Mouse (Mus musculus): Measurements from ENCODE around the gene Poldip3.

The Poldip3 gene

GRCm38 (mm10) chr15:83149196-83150072, at the start of gene Poldip3:
Gene Poldip3, minus strand, starts transcription at chr15:83149384.
- in situ Hi-C loops (cut with MseI, MboI), result no loop called here

- in situ Hi-C loops (cut with MseI, MboI), result no loop called here
Measured at GRCm38 (mm10) chr15:83193413-83193812, 44.2 kb upstream of the Poldip3 start.

GRCm38 (mm10) chr15:83182351-83182750, 33.2 kb upstream of the Poldip3 start:
- in situ Hi-C loops (cut with MseI, MboI), result no loop called here

DNA sequence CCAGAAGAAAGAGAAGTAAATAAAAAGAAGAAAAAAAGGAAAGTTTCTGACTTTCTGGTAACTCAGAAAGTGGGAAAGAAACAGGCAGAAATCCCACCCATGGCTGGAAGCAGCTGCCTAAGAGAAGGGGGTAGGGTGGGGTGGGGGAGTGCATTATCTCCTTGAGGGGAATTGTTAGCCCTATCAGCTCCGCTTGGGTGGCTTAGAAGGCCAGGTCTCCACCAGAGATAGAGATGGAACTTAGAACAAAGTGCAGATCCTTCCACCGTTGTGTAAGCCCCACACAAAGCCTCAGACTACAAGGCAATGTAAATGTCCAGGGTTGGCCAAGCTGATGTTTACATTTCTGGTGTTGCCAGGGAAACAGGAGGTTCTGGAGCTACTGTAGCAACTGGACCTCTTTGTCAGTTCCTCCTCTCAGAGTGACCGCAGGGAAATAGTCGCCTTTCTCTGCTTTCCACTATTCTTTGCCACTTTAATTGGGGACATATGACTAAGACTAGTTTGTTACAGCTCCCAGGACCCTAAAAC, 32.7 kb upstream of the Poldip3 start:
- in situ Hi-C loops (cut with MseI, MboI), result no loop called here

GRCm38 (mm10) chr15:83180004-83180403, 30.8 kb upstream of the Poldip3 start:
- in situ Hi-C loops (cut with MseI, MboI), result no loop called here

DNA sequence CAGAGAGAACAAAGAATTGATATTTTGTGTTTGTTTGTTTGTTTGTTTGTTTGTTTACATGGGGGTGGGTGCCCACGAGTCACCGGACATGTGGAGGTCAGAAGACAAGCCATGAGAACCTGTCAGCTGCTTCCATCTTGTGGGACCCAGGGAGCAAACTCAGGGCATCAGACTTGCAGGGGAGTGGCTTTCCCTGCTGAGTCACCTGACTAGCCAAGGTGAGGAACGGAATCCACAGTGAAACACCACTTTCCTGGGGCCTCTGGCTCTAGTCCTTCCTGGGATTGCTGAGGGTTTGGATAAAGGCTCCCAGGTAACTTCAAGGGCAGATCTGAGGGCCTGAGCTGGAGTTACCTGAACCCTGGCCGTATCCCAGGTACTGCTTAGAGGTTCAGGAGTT, 27.5 kb upstream of the Poldip3 start:
- in situ Hi-C loops (cut with MseI, MboI), result no loop called here

DNA sequence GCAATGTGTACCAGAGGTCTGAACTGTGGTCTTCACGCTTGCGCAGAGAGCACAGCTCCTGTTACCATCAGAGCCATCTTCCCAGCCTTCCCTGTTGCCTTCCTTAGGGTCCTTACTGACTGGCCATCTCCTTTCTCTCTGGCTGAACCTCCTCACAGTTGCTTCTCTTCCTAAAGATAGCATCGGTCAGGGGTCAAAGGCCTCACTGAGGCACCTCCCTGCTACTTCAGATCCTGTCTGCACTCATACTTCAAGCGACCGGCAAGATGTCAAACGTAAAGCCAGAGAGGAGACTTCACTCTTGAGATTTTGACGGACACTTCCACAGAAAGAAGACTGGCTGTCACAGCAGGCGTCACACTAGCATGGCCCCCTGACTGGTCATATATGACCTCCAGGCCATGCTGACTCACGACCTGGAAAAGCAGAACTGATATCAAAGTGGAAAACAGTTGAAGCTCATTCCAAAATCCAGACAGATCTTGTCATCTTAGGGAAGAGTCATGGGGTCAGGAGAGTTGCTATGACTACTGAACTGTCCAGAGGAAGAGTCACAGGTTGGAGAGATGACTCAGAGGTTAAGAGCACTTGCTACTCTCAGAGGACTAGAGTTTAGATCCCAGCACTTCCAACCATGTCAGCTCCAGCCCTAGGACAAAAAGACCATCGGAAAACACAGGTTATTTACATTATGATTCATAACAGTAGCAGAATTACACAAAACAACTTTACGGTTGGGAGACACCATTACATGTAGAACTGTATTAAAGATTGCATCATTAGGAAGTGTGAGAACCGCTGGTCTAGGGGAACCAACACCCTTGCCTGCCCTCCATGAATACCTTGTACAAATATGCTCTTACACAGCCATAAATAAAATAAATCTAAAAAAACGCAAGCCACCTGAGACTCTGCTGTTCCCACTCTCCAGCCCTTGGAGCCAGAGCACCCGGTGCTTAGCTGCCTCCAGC, 25.0 kb upstream of the Poldip3 start:
- in situ Hi-C loops (cut with MseI, MboI), result no loop called here

DNA sequence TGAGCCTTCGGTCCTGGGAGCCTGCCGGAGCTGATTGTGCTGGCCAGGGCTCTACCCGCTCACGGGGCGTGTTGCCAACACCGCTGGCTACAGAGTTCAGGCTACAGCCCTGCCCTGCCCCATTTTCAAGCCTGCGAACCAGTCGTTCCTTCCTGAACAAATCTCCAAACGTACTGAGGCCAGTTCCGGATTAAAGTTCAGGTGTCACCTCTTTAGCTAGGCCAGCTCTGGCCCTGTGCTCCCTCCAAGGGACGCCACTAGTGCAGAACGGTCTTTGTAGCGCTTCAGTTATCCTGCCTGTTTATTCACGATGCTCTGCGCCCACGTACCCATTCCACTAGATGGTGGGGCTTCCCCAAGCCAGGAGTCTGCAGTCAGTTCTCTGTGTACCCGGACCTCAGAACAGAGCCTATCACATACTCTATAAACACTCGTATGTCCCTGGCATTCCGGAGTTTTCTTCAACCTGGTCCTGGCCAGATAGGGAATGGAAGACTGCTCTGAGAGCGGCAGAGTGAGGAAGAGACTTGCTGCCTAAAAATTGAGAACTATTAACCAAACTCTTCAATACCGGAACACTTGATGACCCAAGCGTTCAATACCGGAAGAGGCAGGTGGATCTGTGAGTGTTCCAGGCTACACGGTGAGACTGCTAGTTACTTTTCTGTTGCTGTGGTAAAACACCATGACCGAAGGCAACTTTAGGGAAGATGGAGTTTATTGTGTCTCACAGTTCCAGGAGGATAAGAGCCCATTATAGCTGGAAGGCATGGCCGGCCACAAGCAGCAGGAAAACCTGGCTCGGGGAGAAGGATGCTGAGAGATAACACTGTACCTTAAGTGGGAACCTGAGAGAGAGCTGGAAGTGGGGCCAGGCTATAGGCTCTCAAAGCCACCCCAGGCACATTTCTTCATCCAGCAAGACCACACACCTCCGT, 23.6 kb upstream of the Poldip3 start, which contains the start of gene Cyb5r3:
Cyb5r3 (minus strand) TSS at position 101 of the 938 bp plus-strand sequence.
- in situ Hi-C loops (cut with MseI, MboI), result no loop called here

DNA sequence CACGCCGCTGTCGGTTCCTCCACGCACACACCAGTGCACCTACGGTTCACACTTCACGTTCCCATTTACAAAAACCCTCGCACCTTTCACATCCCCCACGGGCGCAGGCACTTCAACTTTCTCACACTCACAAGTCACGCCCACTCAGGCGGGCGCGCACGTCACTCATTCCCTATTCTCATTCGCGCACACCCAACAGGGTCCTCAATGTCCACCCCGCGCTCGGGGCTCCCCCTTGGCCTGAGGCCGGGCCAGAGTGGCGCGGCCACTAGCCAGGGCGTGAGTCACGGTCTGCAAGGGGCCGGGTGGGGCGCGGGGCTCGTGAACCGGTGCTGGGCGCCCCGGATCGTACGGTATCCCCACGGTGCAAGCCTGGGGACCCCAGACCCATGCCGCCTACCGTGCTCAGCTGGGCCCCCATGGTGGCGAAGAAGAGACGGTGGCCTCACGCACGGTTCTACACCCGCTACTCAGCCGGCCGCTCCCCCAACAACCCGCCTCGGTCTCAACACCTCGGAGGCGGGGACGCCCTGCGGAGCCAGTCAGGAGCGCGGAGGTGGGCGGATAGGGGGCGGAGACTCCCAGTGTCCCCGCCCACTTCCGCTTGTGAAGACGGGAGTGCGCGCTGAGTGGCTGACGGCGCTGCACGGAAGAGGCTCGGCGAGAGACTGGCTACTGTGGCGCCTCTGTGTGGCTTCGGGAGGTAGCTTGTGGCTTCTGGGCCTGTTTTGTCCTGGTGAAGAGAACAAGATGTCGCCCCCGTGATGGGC, 22.7 kb upstream of the Poldip3 start:
- in situ Hi-C loops (cut with MseI, MboI), result no loop called here

DNA sequence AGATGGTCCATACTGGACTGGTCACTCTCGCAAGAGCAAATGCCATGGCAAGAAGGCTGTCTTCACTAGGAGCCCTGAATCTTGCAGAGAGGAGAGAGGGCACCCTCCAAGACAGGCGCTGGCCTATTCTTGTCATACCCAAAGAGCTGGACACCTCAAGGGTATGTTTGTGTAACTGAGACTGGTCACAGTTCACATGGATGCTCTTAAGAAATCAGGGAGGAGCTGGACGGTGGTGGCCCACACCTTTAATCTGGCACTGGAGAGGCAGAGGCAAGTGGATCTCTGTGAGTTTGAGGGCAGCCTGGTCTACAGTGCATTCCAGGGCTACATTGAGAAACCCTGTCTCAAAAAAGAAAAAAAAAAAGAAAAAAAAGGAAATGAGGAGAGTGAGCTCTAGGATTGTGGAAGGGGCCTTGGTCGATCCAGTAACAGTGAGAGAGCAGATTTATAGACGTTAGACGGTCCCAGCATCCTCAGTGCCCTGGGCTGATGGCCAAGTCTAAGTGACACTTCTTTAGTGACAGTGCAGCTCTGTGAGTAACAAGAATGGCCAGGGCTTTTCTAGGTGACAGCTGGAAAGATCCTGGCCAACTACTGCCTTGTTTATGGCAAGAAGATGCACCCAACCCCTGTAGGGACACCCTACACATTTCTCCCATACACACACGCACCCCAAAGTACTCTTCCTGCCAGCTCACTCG, 21.9 kb upstream of the Poldip3 start:
- in situ Hi-C loops (cut with MseI, MboI), result no loop called here

- in situ Hi-C loops (cut with MseI, MboI), result no loop called here
Measured at GRCm38 (mm10) chr15:83169772-83170722, 20.9 kb upstream of the Poldip3 start.

DNA sequence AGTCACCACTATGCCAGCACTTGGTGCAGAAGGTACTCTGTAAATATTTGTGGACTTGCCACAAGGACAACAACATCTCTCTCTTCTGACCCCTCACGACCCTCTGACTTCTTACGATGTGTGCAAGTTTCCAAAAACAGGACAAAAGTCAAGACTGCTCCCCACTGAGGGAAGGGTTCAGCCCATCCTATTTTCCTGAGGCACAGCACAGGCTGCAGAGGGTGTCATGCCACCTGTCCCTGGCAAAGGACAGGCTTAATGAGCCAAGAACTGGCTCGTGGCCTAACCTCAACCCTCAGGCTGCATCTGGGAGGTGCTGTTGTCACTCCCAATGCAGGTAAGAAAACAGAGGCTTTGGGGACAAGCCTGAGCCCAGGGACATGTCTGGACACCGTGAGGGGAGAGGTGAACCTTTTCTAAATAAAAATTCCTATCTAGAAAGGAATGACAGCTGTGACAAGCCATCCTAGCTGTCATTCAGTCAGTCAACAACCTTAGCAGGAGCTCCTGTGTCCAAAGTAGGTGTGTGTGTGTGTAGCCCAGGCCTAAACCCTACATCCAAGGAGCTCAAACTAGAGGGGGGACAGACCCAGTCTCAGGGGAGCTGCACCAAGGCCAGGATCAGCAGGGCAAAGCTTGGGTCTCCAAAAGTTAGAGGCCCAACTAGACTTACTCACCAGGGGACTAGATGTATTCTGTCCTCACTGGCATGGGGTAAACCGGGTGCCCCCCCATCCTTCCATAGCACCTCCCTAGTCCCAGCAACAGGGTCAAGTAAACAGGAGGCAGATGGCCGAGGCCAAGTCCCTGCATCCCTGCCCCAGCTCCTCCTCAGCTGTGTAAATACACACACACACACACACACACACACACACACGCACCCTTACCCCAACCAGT, 19.9 kb upstream of the Poldip3 start:
- in situ Hi-C loops (cut with MseI, MboI), result no loop called here

GRCm38 (mm10) chr15:83168311-83168710, 19.1 kb upstream of the Poldip3 start:
- in situ Hi-C loops (cut with MseI, MboI), result no loop called here

GRCm38 (mm10) chr15:83167550-83168065, 18.4 kb upstream of the Poldip3 start:
- in situ Hi-C loops (cut with MseI, MboI), result no loop called here

DNA sequence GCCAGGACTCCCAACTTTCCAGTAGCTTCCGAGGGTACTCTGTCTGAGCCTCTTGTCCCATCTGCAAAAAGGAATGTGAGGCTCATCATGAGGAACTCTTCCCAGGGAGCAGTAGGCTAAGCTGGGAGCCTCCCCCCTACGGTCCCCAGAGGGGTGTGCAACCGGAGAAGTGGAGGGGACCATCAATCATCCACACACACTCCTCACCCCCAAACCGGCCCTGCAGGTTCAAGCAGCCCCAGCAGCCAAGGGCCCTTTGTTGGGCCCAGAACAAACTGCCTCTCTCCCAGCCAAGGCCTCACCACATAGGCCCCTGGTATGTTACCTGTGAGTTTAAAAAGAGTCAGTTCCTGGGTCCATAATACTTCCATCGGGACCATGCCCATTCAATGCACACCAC, 17.9 kb upstream of the Poldip3 start:
- in situ Hi-C loops (cut with MseI, MboI), result no loop called here

GRCm38 (mm10) chr15:83166642-83167041, 17.5 kb upstream of the Poldip3 start:
- in situ Hi-C loops (cut with MseI, MboI), result no loop called here
